Mouse (Mus musculus) bone marrow, adult 2 months (tissue): Measurements from ENCODE around the gene Hdgfl2.

Experiments
- CTCF ChIP-seq: fragments of 200-500 bp; IDR thresholded peaks from 2 replicates; pipeline ENCODE4 v1.5.1; 2011; ENCODE audit warnings: low read length, control low read depth; ENCODE audit not compliant: control insufficient read depth, insufficient read depth
- POLR2A ChIP-seq: fragments of 200-500 bp; IDR thresholded peaks from 2 replicates; pipeline ENCODE4 v1.6.1; 2011; ENCODE audit warnings: low read depth, mild to moderate bottlenecking, control low read depth, low read length, borderline replicate concordance; ENCODE audit not compliant: control insufficient read depth

GRCm38 (mm10) chr17:56092794-56093193 lies 13.4 kb downstream of the Hdgfl2 start:
- TF ChIP-seq CTCF (no peak), POLR2A (no peak)
